Mouse (Mus musculus) splenic B cell, adult 2 months (primary cell): Measurements from ENCODE around the gene Dnase1l1.

ENCODE experiments used
- DNase-seq: peaks from one replicate; pipeline ENCODE4 v3.0.0-alpha.2; 2011; ENCODE audit warnings: low read depth, low spot score
- H3K27me3 ChIP-seq: 2 replicates; pipeline ENCODE4 v1.6.1; 2012; ENCODE audit warnings: mild to moderate bottlenecking, low read length, moderate library complexity, mixed read lengths; ENCODE audit not compliant: control insufficient read depth, poor library complexity, insufficient read depth, severe bottlenecking
- H3K36me3 ChIP-seq: 2 replicates; pipeline ENCODE4 v1.6.1; 2012; ENCODE audit warnings: mild to moderate bottlenecking, low read length, moderate library complexity, mixed read lengths; ENCODE audit not compliant: control insufficient read depth, poor library complexity, insufficient read depth, severe bottlenecking

Dnase1l1 gene

DNA sequence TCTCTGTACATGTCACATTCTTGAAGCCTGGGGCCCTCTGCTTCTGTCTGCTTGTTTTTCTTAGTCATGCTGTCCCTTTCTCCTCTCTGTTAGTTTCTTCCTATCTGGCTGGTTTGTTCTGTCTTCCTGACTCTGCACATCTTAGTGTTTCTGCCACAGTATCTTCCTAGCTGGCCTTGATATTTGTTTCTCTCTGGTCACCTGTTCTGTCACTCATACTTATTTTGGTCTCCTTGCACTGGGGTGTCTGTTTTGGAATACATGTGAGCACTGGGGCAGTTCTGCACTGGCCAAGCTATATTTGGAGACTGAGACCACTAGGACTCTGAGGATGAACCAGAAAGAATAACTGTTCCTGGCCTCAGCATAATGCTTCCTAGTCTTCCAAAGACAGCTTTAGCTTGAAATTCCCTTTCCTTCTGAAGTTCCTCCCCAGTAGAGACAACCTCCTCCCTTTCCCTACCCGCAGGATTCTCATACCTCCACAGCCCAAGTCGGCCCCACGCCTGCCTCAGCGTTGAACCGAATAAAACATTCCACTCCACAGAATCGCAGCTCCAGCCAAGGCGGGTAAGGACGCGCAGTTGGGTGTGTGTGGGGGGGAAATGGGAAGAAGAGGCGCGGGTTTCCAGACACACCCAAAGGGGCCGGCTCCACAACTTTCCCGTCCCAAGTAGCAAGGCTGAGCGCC is 951 bp downstream of the Dnase1l1 start:
- Histone ChIP-seq H3K27me3 (no peaks in the 10 kb centered on the region), H3K36me3 (no peaks in the 10 kb centered on the region)
- DNase-seq, result no peak

DNA sequence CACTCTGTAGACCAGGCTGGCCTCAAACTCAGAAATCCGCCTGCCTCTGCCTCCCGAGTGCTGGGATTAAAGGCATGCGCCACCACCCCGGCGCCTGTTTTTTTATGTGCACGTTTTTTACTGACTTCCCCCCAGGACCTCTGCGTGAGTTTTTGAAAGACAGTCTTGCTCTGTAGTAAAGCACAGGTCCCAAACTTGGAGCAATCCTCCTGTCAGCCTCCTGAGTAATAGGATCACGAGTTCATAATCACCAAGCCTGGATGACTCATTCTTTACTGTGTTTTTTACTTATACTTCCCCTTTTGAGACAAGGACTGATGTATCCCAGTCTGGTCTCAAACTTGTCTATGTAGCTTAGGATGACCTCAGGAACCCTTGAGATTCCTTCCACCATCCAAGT is 4.2 kb downstream of the Dnase1l1 start:
- Histone ChIP-seq H3K27me3 (no peaks in the 10 kb centered on the region), H3K36me3 (0 out of 2 replicates have a peak, but pooled peaks cover 1% of the 10 kb centered on the region)
- DNase-seq, result peak; percentile 27

DNA sequence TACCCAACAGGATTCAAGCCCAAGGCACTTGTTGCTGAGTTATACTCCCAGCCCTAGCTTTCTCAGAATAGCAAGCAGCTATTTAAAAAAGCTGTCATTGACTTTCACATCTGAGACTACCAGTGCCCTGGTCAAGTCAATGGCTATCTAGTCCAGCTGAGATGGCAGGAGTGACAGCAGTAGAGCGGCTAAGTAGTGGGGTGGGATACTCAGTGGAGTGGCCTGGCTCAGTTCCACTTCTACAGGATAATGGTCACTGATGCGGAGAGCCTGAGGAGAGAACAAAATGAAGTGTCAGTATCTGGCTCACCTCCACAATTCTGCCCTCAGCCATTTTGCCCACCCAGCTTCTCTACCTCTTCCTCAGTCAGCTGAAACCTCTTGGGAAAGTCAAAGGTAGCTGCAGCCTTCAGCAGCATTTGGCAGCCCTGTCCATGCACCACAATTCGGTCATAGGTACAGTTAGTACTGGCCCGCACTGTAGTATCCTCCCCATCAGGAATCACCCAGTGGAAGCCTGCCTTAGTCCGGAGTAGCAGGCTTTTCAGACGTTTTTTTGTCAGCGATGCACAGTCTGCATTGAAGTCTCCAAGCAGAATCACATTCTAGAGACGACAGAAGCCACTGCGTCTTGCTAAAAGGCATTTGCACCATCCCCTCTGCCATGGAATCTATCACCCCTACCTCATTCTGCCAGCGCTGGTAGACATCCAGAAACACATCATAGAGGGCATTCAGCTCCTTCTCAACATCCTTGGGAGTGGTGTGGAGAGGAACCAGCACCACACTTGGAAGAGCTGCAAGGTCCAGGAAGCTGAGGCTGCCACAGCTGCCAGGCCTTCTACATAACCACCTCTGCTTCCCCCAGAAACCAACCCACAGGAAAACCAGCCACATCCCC is 8.5 kb downstream of the Dnase1l1 start:
- H3K27me3 ChIP-seq, result no peaks in the 10 kb centered on the region

DNA sequence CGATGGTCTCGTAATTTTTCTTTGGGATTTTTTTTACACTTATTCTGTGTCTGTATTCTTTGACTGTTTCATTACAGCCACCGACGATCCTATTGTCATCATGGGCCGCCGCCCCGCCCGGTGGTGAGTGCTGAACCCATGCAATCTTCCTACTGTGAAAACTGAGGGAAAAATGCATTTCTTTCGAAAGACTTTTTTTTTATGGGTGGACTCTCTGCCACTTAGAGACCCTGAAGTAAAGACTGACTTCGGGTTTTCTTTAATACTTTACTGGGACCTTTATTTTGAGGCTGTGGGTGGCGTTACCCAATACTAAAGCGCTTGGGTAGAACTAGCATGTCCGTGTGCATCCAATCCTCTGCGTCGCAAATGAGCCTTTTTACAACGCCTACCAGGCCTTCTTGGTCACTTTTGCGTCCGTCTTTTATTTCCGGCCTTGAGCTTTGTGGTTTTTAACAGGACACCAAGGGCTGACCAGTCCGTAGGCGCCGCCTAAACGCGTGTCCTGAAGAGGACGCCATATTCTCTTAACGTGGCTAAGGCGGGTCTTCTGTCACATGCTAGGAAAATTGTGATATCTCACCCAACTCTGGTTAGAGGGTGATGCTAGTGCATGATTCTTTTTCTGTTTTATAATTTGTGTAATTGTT is 11.1 kb downstream of the Dnase1l1 start:
- Histone ChIP-seq H3K36me3 (0 out of 2 replicates have a peak, but pooled peaks cover 1% of the 10 kb centered on the region), H3K27me3 (no peaks in the 10 kb centered on the region)
- peak; percentile 60 for DNase-seq

More for the DNA sequence above, 8.5 kb downstream of the Dnase1l1 start:
- 0 out of 2 replicates have a peak, but pooled peaks cover 1% of the 10 kb centered on the region for H3K36me3 ChIP-seq
- DNase-seq, result no peak

DNA sequence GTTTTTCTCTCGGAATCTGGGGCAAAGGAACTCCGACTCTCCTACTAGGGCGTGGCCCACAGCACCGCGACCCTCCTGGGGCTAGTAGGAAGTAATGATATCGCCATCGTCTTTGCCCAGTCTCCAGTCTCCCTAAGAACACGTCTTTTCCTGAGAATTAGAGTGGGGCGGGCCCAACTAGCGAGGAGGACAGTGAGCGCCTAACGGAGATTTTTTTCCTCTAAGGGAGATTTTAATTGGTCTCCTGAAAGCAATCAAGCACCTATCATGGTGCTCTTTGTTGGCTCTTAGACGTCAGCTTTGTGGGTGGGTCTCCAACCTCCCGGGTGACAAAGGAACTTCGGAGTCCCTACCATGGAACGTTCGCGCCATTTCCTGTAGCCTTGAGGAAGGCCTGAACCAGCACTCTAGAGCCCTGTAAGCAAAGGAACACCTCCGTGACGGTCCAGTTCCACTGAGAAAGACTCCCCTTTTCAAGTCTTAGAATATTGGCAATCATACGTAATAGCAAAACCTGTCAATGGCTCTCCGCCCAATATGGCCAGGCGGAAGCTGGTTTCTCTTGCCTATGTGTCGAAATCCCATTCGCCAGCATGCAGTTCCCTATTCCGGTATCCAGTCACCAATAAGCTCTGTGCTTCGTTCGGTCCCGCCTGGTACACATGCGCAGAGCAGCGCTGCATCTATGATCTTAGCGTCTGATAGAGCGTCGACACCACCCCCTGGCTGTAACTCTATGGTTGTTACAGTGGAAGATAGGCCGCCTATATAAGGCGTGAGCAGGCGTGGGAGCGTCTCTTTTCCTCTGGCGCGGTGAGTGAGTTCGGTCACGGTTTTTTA is 11.9 kb downstream of the Dnase1l1 start, which contains the start of gene Rpl10:
Rpl10 (plus strand) TSS at position 751 of the 840 bp plus-strand sequence.
- Histone ChIP-seq H3K27me3 (no peaks in the 10 kb centered on the region), H3K36me3 (0 out of 2 replicates have a peak, but pooled peaks cover 1% of the 10 kb centered on the region)
- DNase-seq, result peak; percentile 98

- 0 out of 2 replicates have a peak, but pooled peaks cover 1% of the 10 kb centered on the region for H3K36me3 ChIP-seq
- no peak for DNase-seq
- H3K27me3 ChIP-seq, result no peaks in the 10 kb centered on the region
Measured at GRCm38 (mm10) chrX:74269736-74270061, 12.4 kb downstream of the Dnase1l1 start.

GRCm38 (mm10) chrX:74257746-74258145 is 24.4 kb downstream of the Dnase1l1 start:
- Histone ChIP-seq H3K27me3 (no peaks in the 10 kb centered on the region), H3K36me3 (peaks cover 7% of the 10 kb centered on the region; the same call in 1 of the 2 replicates)
- DNase-seq, result no peak

DNA sequence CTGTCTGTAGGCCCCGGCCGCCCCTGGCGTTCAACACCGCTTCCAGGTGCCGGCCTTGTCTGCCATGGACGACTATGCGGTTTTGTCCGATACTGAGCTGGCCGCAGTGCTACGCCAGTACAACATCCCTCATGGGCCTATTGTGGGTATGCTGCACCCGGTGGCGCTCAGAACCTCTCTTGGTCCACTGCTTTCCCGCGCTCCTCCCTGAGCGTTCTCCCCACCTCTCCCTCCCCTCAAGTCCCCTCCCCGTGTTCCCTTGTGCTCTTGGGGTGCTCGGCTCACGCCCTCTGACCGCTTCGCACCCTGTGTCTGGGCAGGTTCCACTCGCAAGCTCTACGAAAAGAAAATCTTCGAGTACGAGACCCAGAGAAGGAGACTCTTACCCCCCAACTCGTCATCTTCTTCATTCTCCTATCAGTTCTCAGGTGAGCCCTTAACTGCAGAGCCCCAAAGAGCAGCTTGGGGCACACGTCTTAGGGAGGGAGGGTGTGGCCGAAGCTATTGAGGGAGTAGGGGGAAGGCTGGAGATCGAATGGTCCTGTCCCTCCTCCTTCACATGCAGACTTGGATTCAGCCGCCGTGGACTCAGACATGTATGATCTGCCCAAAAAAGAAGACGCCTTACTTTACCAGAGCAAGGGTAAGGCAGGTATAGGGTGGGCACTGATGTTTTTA is 27.1 kb downstream of the Dnase1l1 start:
- H3K27me3 ChIP-seq, result no peaks in the 10 kb centered on the region
- no peak for DNase-seq
- peaks cover 7% of the 10 kb centered on the region; the same call in 1 of the 2 replicates for H3K36me3 ChIP-seq

GRCm38 (mm10) chrX:74254153-74254887 is 27.8 kb downstream of the Dnase1l1 start, which contains the start of gene Emd:
Gene Emd, plus strand, starts transcription at chrX:74254687.
- Histone ChIP-seq H3K27me3 (no peaks in the 10 kb centered on the region), H3K36me3 (peaks cover 7% of the 10 kb centered on the region; the same call in 1 of the 2 replicates)
- peak; percentile 95 for DNase-seq

DNA sequence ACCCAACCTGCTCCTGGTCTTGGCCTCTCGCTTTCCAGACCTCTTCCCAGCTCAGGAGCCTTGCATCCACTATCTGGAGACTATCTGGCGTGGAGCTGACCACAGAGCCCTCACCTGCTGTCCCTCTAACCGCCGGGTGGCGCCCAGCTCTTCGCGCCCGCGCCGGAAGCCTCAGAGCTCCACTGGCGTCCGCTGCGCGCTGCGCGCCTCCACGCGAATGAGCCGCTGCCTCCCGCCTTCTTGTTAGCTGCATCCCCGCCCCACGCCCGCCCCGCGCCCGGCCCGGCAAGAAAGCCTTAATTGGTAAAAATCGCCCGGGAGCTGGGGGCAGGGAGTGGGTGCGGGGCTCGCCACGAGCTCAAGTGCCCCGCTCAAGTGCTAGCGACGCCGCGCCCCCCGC is 32.5 kb downstream of the Dnase1l1 start, which contains the start of gene Flna:
Flna (minus strand) TSS at position 206 of the 400 bp plus-strand sequence.
- H3K27me3 ChIP-seq, result no peaks in the 10 kb centered on the region
- no peaks in the 10 kb centered on the region for H3K36me3 ChIP-seq
- peak; percentile 75 for DNase-seq

- no peaks in the 10 kb centered on the region for H3K27me3 ChIP-seq
- no peaks in the 10 kb centered on the region for H3K36me3 ChIP-seq
- peak; percentile 73 for DNase-seq
Measured at GRCm38 (mm10) chrX:74248651-74249050, 33.5 kb downstream of the Dnase1l1 start.

DNA sequence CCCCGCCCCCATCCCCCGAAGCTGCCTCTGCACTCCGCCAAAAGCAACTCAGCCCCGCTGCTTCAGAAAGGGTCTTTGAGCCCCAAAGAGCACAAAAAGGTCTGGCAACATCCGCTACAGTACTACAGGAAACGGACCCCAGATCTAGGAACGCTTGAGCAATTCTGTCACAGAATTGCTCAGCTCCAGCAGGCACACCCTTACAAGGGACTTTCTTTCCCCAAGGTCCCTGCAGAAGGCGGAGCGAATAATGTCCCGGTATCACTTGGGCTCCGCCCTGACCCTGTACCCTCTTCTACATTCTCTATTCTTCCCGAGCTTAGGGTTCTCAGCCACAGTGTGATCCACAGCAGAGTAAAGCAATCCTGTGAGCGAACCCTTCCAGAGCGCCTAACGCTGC is 35.4 kb downstream of the Dnase1l1 start:
- H3K36me3 ChIP-seq, result peaks cover 6% of the 10 kb centered on the region
- no peaks in the 10 kb centered on the region for H3K27me3 ChIP-seq
- no peak for DNase-seq

GRCm38 (mm10) chrX:74246213-74246681 is 35.9 kb downstream of the Dnase1l1 start:
- Histone ChIP-seq H3K27me3 (no peaks in the 10 kb centered on the region), H3K36me3 (peaks cover 6% of the 10 kb centered on the region)
- peak; percentile 91 for DNase-seq
